Mouse (Mus musculus): Measurements from ENCODE around the gene Washc1. TPM values are rescaled to one million over a fixed set of nuclear protein-coding genes. Genes with fewer than 3 reads are reported as not detected.

Washc1 gene
- 31.0 TPM for polyA plus RNA-seq (2015; fragmentation: Illumina TruSeq; extraction: RNeasy Lipid Tissue Mini Kit (QIAGEN cat#74804); ENCODE audit: low read depth, low replicate concordance)

DNA sequence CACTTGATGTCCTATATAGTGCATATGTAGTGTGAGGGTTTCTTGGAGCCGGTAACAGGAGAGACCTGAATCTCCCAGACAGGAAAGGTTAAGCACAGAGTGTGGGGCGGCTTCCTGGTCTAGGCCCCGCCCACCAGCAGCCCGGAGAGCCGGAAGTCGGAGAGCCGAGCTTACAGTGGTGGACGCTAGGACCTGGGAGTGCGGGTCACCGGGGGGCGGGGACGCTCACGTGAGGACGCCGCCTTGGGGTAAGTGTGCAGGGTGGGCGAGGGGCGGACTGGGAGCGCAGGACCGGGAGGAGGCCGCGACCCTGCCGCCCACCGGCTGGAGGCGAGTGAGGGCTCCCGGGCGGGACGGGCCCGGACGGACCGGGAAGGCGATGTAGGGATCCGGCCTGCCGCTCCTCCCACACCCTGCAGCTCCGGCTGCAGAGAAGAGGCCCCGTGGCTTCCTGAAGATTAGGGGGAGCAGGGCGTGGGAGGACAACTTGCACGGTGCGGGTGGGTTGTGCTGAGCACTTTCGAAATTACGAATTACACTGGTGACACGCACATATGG lies at the start of gene Washc1:
TSS of gene Washc1 (plus strand) at position 144 of the 558 bp plus-strand sequence.

DNA sequence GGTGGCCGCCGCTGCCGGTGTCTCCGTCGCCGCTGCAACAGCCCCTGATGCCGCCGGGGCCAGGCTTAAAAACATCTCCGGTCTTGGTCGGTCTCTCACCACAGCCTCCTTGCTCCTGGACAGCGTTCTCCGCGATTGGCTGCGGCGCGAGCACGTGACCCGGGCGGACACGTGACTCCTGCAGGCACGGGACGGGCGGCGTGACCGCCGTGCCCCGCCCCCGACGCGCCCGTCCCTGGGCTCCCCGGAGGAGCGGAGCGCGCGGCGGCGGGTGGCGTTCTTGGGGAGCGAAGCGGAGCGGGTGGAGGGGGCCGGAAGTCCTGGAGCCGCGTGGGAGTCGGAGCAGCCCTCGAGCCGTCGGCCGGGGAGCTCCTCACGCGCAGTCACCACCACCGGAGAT lies 34.4 kb upstream of the Washc1 start, which contains the start of gene Ankrd12:
TSS of gene Ankrd12 (minus strand) at position 156 of the 400 bp plus-strand sequence.

DNA sequence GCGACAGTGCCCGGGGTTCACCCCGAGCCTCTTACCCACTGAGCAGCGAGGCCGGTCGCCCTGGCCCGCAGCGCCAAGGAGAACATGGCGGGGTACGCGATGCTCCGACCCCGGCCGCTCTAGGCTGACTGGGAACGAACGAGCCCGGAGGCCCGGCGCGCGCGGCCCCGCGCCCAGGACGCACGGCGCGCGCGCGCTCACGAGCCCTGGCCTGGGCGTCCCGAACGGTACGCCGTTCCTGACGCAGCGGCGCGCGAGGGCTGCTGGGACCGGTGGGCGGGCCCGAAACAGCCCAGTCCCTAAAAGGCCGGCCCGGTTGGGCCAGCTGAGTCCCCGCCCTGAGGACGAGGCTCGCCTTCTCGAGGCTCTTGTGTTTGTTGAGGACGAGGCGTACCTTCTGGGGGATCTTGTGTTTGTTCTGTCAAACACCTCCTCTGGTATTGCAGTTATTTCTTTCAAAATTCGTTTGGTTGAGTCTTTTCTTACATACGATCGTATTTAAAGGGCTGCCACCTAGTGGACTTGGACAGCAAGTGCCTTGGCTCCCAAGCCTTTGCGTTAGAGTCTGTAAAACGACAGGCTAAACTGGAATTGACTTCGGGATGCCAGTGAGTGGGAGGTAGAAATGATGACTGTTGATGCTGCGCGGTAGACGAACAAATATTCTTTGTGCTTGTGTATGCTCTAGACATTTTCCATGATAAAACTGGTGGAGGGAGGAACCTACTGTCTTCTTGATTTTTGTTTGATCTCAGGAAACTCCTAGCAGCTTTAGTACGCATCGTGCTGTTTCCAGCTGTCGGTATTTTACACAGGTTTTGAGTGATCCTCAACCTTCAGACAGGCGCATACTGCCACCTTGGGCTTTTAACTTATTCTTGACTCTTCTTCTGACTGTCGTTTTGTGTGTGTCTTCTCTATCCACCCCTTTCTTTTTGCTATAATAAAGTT lies 9.7 kb upstream of the Washc1 start, which contains the start of gene Ndufv2:
TSS of gene Ndufv2 (minus strand) at position 180 of the 951 bp plus-strand sequence.

GRCm38 (mm10) chr17:66123066-66123815 lies 11.9 kb downstream of the Washc1 start, which contains the start of gene Ddx11:
Ddx11 (plus strand) TSS chr17:66123520.

Other genes starting within 250 kb of the Washc1 start
- gene Ralbp1, start 225.7 kb upstream of the Washc1 start, polyA plus RNA-seq (2015; fragmentation: Illumina TruSeq; extraction: RNeasy Lipid Tissue Mini Kit (QIAGEN cat#74804); ENCODE audit: low read depth, low replicate concordance) = 44.1 TPM
- gene Twsg1, start 160.3 kb upstream of the Washc1 start, polyA plus RNA-seq (2015; fragmentation: Illumina TruSeq; extraction: RNeasy Lipid Tissue Mini Kit (QIAGEN cat#74804); ENCODE audit: low read depth, low replicate concordance) = 20.5 TPM
- gene Ankrd12, start 34.5 kb upstream of the Washc1 start, polyA plus RNA-seq (2015; fragmentation: Illumina TruSeq; extraction: RNeasy Lipid Tissue Mini Kit (QIAGEN cat#74804); ENCODE audit: low read depth, low replicate concordance) = 22.7 TPM
- 403 TPM for gene Ndufv2, start 10.0 kb upstream of the Washc1 start, polyA plus RNA-seq (2015; fragmentation: Illumina TruSeq; extraction: RNeasy Lipid Tissue Mini Kit (QIAGEN cat#74804); ENCODE audit: low read depth, low replicate concordance)
- gene Ddx11, start 12.0 kb downstream of the Washc1 start, polyA plus RNA-seq (2015; fragmentation: Illumina TruSeq; extraction: RNeasy Lipid Tissue Mini Kit (QIAGEN cat#74804); ENCODE audit: low read depth, low replicate concordance) = 1.9 TPM